Mouse (Mus musculus): ENCODE data around the gene 1700001F09Rik.
"Not testable (repeated sequence)": the region's sequence is repeated elsewhere in the genome, so short reads cannot be mapped to it uniquely, and the experiment has no call there.

The 1700001F09Rik gene

GRCm38 (mm10) chr14:43347711-43348110 is at the start of gene 1700001F09Rik:
TSS of gene 1700001F09Rik (minus strand) at chr14:43347811.
- not testable (repeated sequence) for DNase-seq (ENCODE audit: low spot score in 2 of 2)

DNA sequence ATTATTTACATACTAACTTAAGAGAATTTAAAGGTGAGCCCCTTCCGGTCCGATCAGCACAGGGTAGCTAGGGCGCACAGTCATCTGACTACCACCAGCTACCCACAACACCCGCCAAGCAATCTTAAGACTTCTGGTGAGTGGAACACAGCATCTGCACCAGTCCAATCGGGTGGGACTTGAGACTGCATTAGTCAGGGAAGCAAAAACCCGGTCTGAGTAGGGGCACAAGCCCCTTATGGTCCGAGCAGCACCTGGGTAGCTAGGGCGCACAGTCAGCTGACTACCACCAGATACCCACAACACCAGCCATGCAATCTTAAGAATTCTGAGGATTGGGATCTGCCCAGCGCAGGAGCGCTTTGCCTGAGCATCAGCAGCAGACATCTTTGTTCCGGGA is 14.1 kb upstream of the 1700001F09Rik start:
- DNase-seq (ENCODE audit: low spot score in 2 of 2) = not testable (repeated sequence)

DNA sequence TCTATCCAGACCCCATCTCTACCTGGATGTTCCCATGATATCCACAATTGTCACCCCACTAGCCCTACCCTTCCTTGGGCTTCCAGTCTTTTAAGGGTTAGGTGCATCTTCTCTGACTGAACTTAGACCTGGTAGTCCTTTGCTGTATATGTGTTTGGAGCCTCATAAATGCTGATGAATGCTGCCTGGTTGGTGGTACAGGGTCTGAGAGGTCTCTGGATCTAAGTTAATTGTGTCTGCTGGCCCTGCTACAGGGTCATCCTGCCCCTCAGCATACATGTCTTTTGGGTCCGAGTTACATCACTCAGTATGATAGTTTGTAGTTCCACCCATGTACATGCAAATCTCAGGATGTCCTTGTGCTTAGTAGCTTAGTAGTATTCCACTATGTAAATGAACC is 11.6 kb upstream of the 1700001F09Rik start:
- DNase-seq (ENCODE audit: low spot score in 2 of 2) = not testable (repeated sequence)

DNA sequence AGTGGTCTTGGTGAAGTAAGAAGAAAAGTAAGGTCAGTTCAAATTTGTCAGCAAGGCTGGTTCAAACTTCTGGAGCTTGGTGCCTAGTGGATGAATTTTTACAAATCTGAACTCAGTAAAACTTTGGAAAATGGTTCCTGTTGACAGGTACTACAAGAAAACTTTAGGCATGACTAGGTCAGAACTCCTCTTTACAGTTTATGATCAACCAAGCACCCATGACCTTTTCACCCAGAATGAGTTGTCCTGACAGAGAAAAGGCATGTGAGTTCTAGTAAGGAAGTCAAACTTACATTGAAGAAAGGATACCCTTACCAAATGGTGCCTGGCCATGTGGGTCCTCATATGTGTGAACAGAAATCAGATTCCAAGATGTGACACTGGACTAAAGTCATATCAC is 9.9 kb upstream of the 1700001F09Rik start:
- DNase-seq (ENCODE audit: low spot score in 2 of 2) = not testable (repeated sequence)

DNA sequence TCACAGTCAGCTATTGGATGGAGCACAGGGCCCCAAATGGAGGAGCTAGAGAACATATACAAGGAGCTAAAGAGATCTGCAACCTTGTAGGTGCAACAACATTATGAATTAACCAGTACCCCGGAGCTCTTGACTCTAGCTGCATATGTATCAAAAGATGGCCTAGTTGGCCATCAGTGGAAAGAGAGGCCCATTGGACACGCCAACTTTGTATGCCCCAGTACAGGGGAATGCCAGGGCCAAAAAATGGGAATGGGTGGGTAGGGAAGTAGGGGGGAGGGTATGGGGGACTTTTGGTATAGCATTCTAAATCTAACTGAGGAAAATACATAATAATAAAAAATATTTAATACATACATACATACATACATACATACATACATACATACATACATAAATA is 5.3 kb upstream of the 1700001F09Rik start:
- DNase-seq (ENCODE audit: low spot score in 2 of 2) = not testable (repeated sequence)

DNA sequence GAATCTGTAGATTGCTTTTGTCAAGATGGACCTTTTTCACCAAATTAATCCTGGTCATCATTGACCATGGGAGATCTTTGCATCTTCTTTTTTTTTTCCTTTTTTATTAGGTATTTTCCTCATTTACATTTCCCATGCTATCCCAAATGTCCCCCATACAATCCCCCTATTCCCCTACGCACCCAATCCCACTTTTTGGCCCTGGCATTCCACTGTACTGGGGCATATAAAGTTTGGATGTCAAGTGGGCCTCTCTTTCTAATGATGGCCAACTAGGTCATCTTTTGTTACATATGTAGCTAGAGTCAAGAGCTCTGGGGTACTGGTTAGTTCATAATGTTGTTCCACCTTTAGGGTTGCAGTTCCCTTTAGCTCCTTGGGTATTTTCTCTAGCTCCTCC is 10.0 kb downstream of the 1700001F09Rik start:
- DNase-seq (ENCODE audit: low spot score in 2 of 2) = not testable (repeated sequence)

DNA sequence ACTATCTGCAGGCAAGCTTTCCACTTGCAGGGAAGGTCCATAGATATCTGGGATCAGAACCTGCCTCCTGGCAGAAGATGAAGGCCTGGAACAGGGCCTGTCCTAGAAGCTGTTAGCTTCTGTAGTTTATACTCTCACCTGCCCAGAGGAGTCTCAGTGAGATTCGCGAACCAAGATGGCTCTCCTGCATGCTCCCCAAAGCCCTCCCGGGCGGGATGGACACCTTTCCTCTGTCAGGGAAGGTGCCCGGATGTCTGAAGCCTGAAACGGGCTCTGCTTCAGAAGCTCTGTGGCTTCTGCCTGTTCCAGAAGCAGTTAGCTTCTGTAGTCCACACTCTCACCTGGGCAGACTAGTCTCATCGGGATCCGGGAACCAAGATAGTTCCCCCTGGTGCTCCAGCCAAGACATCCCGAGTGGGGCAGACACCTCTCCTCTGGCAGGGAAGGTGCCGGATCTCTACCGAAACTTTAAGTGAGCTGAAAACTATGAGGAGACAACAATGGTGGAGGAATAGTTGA is 16.2 kb downstream of the 1700001F09Rik start:
- not testable (repeated sequence) for DNase-seq (ENCODE audit: low spot score in 2 of 2)

DNA sequence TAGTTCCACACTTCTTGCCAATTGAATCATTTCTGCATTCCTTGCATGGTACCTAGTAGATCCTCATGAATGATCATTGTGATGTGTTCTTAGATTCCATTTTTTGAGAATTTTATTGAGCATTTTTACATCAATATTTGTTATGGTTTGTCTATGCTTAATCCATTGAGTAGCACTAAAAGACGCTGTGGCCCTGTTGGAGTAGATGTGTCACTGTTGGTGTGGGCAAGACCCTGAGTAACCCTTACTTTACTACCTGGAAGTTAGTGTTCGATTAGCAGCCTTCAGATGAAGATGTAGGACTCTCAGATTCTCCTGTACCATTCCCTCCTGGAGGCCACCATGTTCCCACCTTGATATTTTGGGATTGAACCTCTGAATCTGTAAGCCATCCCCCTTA is 19.0 kb downstream of the 1700001F09Rik start:
- not testable (repeated sequence) for DNase-seq (ENCODE audit: low spot score in 2 of 2)

DNA sequence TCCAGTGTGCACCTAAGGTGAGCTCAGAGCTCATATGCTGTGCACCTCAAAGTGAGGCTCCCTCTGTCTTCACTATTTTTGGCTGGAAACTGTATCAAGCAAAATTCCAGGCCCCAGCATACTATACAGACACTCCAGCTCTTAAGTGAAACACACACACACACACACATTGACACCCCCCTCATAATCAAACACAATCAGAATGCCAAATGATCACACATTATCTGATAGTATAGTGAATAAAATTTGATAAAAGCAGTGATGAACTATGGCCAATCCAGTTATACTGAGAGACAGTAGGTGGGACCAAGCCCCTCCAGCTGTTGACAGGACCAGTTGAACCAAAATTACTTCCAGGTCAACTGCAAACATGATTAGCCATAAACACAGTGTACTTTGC is 28.1 kb downstream of the 1700001F09Rik start:
- DNase-seq (ENCODE audit: low spot score in 2 of 2) = not testable (repeated sequence)

GRCm38 (mm10) chr14:43293503-43293902 is 54.1 kb downstream of the 1700001F09Rik start, which contains the start of gene Gm8127:
TSS of gene Gm8127 (minus strand) at chr14:43293832.
- not testable (repeated sequence) for DNase-seq (ENCODE audit: low spot score in 2 of 2)

Measured in urinary bladder, adult 18-20 months (tissue).